Mouse (Mus musculus) hindbrain, embryonic 15.5 days (tissue): Measurements from ENCODE around the gene Aifm3. TPM values are rescaled to one million over a fixed set of nuclear protein-coding genes. Genes with fewer than 3 reads are reported as not detected.

Source experiments
- polyA plus RNA-seq: library from polyadenylated mRNA; unstranded; fragments of >200 nt; fragmentation: Nextera tagmentation; extraction: Ambion mirVana; gene quantifications from 2 replicates; pipeline ENCODE4 v1.2.1, GENCODE M21; 2015

Gene Aifm3
- polyA plus RNA-seq, 1 experiment from 2014 or later = 11.7 TPM

Other genes with a start within 250 kb of the Aifm3 start
- 75.2 and 81.9 TPM in 2 replicates for gene Tmem191c, start 213.5 kb upstream of the Aifm3 start, polyA plus RNA-seq
- 3.6 and 4.4 TPM in 2 replicates for gene Serpind1, start 158.2 kb upstream of the Aifm3 start, polyA plus RNA-seq
- 22.4 and 23.4 TPM in 2 replicates for gene Snap29, start 83.6 kb upstream of the Aifm3 start, polyA plus RNA-seq
- gene Pi4ka, start 83.3 kb upstream of the Aifm3 start, polyA plus RNA-seq = 64.0 and 69.7 TPM in 2 replicates
- 79.6 and 85.2 TPM in 2 replicates for gene Crkl, start 37.6 kb upstream of the Aifm3 start, polyA plus RNA-seq
- gene Lztr1, start 19.1 kb downstream of the Aifm3 start, polyA plus RNA-seq = 134 and 136 TPM in 2 replicates
- gene Thap7, start 41.5 kb downstream of the Aifm3 start, polyA plus RNA-seq = 61.8 and 64.5 TPM in 2 replicates
- gene Lrrc74b, start 71.6 kb downstream of the Aifm3 start, polyA plus RNA-seq = 0.79 and 0.85 TPM in 2 replicates
- gene P2rx6, start 72.3 kb downstream of the Aifm3 start, polyA plus RNA-seq = 2.1 and 3.3 TPM in 2 replicates
- gene Slc7a4, start 93.6 kb downstream of the Aifm3 start, polyA plus RNA-seq = 43.3 and 46.5 TPM in 2 replicates
- gene Smpd4, start 129.7 kb downstream of the Aifm3 start, polyA plus RNA-seq = 25.1 and 30.7 TPM in 2 replicates
- 13.4 and 14.0 TPM in 2 replicates for gene Ccdc74a, start 156.9 kb downstream of the Aifm3 start, polyA plus RNA-seq
- gene Med15, start 243.3 kb downstream of the Aifm3 start, polyA plus RNA-seq = 45.7 and 54.2 TPM in 2 replicates